Mouse (Mus musculus): ENCODE measurements around the gene Etl4.

DNA sequence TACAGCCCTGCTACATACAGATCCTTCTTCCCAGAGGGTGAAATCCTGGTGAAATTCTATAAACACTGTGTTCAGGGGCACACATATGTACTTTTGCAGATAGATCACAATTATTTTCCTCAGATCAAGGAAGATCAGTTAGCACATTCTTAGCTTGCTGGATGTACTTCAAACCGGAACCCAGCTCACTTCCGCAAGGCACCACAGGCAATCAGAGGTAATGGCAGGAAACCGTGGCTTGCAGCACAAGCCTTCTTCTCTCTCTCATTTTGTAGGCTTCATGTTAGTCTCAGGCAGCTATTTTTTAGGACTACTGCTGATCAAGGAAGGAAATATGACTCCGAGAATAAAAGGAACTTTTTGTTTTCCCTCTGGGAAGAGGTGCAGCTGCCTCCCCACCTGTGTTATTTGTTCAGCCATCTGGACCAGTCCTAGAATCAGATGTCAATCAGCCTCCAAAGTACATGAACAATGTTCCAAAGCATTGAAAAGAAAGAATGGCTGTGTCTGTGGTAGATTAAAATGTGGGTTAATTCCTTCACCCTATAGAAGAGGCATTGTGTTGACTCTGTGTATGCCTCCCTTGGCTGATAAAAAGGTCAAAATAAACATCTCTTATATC lies 338.6 kb downstream of the Etl4 start:
- no peak for TF ChIP-seq CTCF (IDR thresholded peaks at IDR 0.05)
- TF ChIP-seq EP300 (IDR thresholded peaks at IDR 0.05): no peak

All from lung, postnatal 0 days (tissue).